Mouse (Mus musculus) intestine, embryonic 16.5 days (tissue): ENCODE measurements at regions not wholly inside any gene's neighbourhood (a gene's known extent, or its start where the extent isn't known, plus 50 kb on each side); places are given as distances from the start of the nearest gene placed in this dataset.
A peak's percentile ranks its signal among the peaks of the same experiment; 100 is the strongest.

ENCODE experiments used
- ATAC-seq: fragments of 200-750 bp; cut with Nextera tagmentation; 2 replicates; pipeline ENCODE4 v1.8.0; 2017; ENCODE audit warnings: moderate TSS enrichment, moderate library complexity
- H3K27ac ChIP-seq: fragments of 300-500 bp; sonication (generic); 2 replicates; pipeline ENCODE4 v1.5.1; 2014; ENCODE audit warnings: mild to moderate bottlenecking, low read length
- H3K27me3 ChIP-seq: fragments of 300-500 bp; sonication (generic); replicated peaks from 2 replicates; pipeline ENCODE4 v1.6.1; 2014; ENCODE audit warnings: low read length, control low read depth, mixed read lengths; ENCODE audit not compliant: control insufficient read depth, insufficient read depth
- H3K36me3 ChIP-seq: fragments of 300-500 bp; sonication (generic); 2 replicates; pipeline ENCODE4 v1.6.1; 2014; ENCODE audit warnings: low read length, control low read depth; ENCODE audit not compliant: control insufficient read depth, insufficient read depth
- H3K4me1 ChIP-seq: fragments of 300-500 bp; sonication (generic); 2 replicates; pipeline ENCODE4 v1.6.1; 2014; ENCODE audit warnings: low read length, control low read depth, mixed read lengths; ENCODE audit not compliant: control insufficient read depth, insufficient read depth
- H3K4me2 ChIP-seq: fragments of 300-500 bp; sonication (generic); 2 replicates; pipeline ENCODE4 v1.6.1; 2014; ENCODE audit warnings: low read depth, low read length, control low read depth
- H3K4me3 ChIP-seq: fragments of 300-500 bp; sonication (generic); 2 replicates; pipeline ENCODE4 v1.5.1; 2014; ENCODE audit warnings: mild to moderate bottlenecking, low read length
- H3K9ac ChIP-seq: fragments of 300-500 bp; sonication (generic); 2 replicates; pipeline ENCODE4 v1.6.1; 2014; ENCODE audit warnings: low read depth, low read length
- H3K9me3 ChIP-seq: fragments of 300-500 bp; sonication (generic); 2 replicates; pipeline ENCODE4 v1.6.1; 2016; ENCODE audit warnings: low read length, control low read depth; ENCODE audit not compliant: control insufficient read depth
- whole genome bisulfite sequencing: fragments of 180-500 bp; shearing (Covaris S2); extraction: QIAGEN DNeasy Blood & Tissue Kit; methylation state at CpG from one replicate; pipeline ENCODE4 v1.1.7; 2014; 5-methylcytosine and 5-hydroxymethylcytosine counted together

DNA sequence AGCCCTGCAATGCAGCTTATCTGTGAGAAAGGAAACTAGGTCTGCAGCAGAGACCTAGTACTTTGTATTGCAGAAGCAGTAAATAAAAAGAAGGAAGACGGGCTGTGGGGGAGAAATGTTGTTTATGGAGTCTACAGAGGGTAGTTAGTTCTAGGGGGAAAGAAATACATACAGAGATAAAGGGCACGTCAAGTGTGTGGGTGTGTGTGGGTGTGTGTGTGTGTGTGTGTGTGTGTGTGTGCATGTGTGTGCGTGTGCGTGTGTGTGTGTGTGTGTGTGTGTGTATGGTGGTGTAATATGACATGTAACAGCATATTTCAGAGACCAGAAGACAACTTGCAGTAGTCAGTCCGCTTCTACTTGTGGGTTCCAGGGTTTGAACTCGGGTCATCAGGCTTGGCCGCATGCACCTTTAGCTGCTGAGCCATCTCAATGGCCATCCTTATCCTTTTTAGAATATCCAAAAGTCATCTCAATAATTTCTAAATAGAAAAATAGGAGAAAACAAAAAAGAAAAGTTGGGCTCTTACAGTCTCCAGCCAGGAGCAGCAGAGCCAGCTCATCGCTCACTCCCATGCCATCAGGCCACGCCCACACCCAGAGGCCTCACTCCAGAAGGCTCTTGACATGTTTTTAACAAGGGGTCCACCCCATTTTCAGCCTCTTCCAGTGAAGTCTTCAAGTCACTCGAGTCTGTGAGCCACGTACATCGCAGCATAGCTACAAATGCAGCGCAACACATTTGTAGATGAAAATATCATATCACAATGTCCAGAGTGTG, 101.5 kb downstream of the Hlx start:
- Histone ChIP-seq H3K9ac (no peak overlapping the region), H3K27ac (no peak overlapping the region), H3K27me3 (no peaks in the 10 kb centered on the region), H3K36me3 (no peaks in the 10 kb centered on the region), H3K4me1 (no peaks in the 10 kb centered on the region), H3K9me3 (no peaks in the 10 kb centered on the region), H3K4me3 (no peak overlapping the region), H3K4me2 (no peak overlapping the region)
- ATAC-seq, result no peak
- 79% methylated on average over 13 of the region's 13 CpGs for WGBS

DNA sequence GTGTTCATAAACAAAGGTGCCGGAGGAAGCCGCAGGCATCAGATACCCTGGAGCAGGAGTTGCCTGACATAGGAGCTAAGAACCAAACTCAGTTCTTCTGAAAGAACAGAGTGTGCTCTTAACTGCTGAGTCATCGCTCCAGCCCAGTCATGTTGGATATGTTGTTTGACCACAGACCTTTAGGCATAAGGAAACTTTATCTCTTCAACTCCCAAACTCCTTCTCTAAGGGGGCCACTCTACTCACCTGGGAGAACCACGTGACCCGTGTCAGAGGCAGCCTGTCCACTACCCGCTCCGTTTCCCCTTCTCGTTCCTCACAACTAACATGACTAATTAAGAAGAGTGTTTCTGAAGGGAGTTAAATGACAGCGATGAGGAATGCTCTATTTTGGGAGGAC, 103.2 kb downstream of the Hlx start:
- no peak overlapping the region for H3K4me2 ChIP-seq
- H3K4me1 ChIP-seq, result no peaks in the 10 kb centered on the region
- H3K9ac ChIP-seq, result no peak overlapping the region
- no peak for ATAC-seq
- WGBS, result 85% methylated on average over 9 of the region's 9 CpGs
- no peak overlapping the region for H3K4me3 ChIP-seq
- no peaks in the 10 kb centered on the region for H3K9me3 ChIP-seq
- H3K27me3 ChIP-seq, result no peaks in the 10 kb centered on the region
- no peaks in the 10 kb centered on the region for H3K36me3 ChIP-seq
- H3K27ac ChIP-seq, result no peak overlapping the region

DNA sequence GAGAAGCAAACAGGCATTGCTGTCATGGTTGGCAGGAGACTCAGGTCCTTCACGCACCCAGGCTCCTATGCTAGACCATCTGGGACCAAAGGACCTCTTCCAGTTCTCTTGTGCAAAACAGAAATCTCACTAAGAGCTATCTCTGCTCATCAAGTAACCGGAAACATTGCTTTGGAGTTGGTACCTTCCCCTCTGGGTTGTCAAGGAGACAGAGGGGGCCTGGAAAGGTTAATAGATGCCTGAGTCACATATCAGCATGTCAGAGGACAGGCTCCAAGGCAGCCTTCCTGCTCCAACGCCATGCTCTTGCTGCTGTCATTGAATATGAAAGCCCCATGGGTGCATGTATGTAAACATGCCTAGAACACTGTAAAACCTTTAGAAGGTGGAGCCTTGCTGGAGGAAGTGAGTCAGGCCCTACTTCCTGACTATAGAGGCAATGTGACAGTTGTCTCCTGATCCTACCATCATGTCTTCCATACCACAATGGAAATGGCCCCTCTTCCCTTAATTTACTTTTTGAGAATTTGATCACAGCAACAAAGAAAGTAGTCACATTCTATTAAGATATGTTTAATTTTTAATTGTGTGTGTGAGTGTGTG, 103.8 kb downstream of the Hlx start:
- Histone ChIP-seq H3K4me1 (no peaks in the 10 kb centered on the region), H3K9me3 (no peaks in the 10 kb centered on the region), H3K4me2 (no peak overlapping the region), H3K4me3 (no peak overlapping the region), H3K27ac (no peak overlapping the region), H3K27me3 (no peaks in the 10 kb centered on the region), H3K36me3 (no peaks in the 10 kb centered on the region), H3K9ac (no peak overlapping the region)
- 74% methylated on average over 3 of the region's 3 CpGs for WGBS
- ATAC-seq, result no peak

GRCm38 (mm10) chr1:184622462-184622861, 110.0 kb downstream of the Hlx start:
- H3K4me3 ChIP-seq, result no peak overlapping the region
- no peak overlapping the region for H3K9ac ChIP-seq
- H3K27ac ChIP-seq, result no peak overlapping the region; the same call in 1 of the 2 replicates
- no peaks in the 10 kb centered on the region for H3K27me3 ChIP-seq
- H3K4me2 ChIP-seq, result no peak overlapping the region
- 0 out of 2 replicates have a peak, but pooled peaks cover 3% of the 10 kb centered on the region for H3K4me1 ChIP-seq
- 62% methylated on average over 3 of the region's 3 CpGs for WGBS
- H3K9me3 ChIP-seq, result no peaks in the 10 kb centered on the region
- no peak for ATAC-seq
- H3K36me3 ChIP-seq, result no peaks in the 10 kb centered on the region

- no peaks in the 10 kb centered on the region for H3K9me3 ChIP-seq
- H3K9ac ChIP-seq, result no peak overlapping the region
- WGBS, result 32% methylated on average over 15 of the region's 15 CpGs
- ATAC-seq, result peak; percentile 58
- no peak overlapping the region for H3K4me2 ChIP-seq
- H3K36me3 ChIP-seq, result no peaks in the 10 kb centered on the region
- no peak overlapping the region for H3K27ac ChIP-seq
- H3K4me1 ChIP-seq, result 0 out of 2 replicates have a peak, but pooled peaks cover 3% of the 10 kb centered on the region
- no peaks in the 10 kb centered on the region for H3K27me3 ChIP-seq
- no peak overlapping the region for H3K4me3 ChIP-seq
Observed at GRCm38 (mm10) chr1:184621950-184622349, 110.5 kb downstream of the Hlx start.

DNA sequence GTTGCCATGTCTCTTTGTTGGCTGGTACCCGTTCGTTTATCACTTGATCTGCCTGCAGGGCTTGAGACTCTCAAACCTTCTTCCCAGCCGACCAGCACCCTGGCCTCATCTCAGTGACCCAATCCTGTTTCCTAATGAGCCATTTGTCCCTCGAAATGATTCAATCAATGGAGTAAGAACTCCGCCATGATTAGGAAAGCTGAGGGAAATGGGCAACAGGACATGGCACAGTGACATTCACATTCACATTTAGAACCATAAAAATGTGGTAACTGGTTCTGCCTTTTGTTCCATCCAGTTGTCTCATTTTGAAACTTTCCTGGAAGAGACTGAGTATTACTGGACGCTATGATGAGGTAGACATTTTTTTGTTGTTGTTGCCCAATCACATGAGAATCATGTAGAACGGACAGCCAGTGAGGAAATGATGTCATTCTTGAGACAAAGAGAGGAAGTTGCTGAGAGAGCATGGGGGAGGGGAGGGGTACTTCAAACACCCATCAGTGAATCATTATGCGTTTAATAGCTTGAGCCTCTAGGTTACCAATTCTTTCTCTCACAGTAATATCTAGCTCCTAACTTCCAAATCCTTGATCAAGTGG, 114.5 kb downstream of the Hlx start:
- Histone ChIP-seq H3K27ac (no peak overlapping the region), H3K27me3 (no peaks in the 10 kb centered on the region), H3K4me3 (no peak overlapping the region), H3K9ac (no peak overlapping the region), H3K4me1 (0 out of 2 replicates have a peak, but pooled peaks cover 3% of the 10 kb centered on the region), H3K36me3 (no peaks in the 10 kb centered on the region), H3K4me2 (no peak overlapping the region), H3K9me3 (no peaks in the 10 kb centered on the region)
- ATAC-seq, result no peak
- 84% methylated on average over 8 of the region's 8 CpGs for WGBS

DNA sequence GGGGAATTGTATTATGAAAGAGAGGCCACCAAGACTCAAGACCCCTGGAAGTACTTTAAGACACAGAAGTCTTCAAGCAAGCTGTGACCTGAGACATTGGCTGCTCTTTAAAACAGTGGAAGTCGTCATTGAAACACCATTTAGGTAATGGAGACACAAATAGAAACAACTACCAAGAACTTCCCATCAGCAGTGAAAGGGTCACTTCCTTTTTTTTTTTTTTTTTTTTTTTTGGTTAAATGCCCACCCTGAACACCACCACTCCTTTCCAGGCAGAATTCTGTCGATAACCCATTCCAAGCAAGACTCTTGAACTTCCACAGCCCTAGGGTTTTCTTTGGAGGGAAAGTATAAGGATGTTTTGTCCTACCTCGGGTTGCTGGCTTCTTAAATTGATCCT, 116.4 kb downstream of the Hlx start:
- WGBS, result 70% methylated on average over 3 of the region's 3 CpGs
- H3K4me1 ChIP-seq, result no peaks in the 10 kb centered on the region
- H3K4me2 ChIP-seq, result no peak overlapping the region
- no peak overlapping the region for H3K27ac ChIP-seq
- H3K27me3 ChIP-seq, result no peaks in the 10 kb centered on the region
- no peak overlapping the region for H3K4me3 ChIP-seq
- no peak for ATAC-seq
- H3K36me3 ChIP-seq, result no peaks in the 10 kb centered on the region
- H3K9me3 ChIP-seq, result no peaks in the 10 kb centered on the region
- H3K9ac ChIP-seq, result no peak overlapping the region

DNA sequence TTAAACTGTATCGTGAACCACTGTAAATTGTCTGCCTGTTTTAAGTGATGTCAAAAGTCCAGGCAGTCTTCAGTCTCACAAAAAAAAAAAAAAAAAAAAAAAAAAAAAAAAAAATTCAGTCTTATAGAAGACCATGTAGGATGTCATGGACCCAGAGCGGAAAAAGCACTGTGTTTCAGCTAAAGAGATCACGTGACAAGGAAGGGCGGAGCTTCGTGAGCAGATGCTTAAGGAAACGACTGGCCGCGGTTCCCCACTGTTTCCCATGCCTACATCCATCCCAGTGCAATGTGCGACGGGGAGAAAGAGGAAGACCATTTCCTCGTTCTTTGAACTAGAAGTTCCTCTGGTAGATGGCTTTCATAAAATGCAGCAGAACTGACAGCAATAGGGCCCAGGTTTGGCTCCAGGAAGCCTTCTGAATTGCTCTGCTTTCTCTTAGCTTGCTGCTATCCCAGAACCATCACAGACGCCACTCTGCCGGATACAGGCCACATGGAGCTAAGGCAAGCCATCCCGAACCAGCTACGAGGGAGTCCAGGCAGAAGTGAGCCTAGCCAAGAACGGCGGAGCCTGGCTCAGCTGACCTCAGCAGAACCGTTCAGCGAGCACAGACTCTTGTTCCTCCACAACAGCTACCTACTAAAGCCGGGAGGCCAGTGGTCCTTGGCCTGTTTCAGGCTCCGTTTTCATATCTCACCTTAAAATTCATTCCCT, 117.6 kb downstream of the Hlx start:
- H3K4me3 ChIP-seq, result no peak overlapping the region
- H3K27me3 ChIP-seq, result no peaks in the 10 kb centered on the region
- WGBS, result 81% methylated on average over 21 of the region's 21 CpGs
- no peaks in the 10 kb centered on the region for H3K4me1 ChIP-seq
- ATAC-seq, result no peak
- no peaks in the 10 kb centered on the region for H3K9me3 ChIP-seq
- H3K36me3 ChIP-seq, result no peaks in the 10 kb centered on the region
- no peak overlapping the region for H3K9ac ChIP-seq
- H3K4me2 ChIP-seq, result no peak overlapping the region
- no peak overlapping the region for H3K27ac ChIP-seq

DNA sequence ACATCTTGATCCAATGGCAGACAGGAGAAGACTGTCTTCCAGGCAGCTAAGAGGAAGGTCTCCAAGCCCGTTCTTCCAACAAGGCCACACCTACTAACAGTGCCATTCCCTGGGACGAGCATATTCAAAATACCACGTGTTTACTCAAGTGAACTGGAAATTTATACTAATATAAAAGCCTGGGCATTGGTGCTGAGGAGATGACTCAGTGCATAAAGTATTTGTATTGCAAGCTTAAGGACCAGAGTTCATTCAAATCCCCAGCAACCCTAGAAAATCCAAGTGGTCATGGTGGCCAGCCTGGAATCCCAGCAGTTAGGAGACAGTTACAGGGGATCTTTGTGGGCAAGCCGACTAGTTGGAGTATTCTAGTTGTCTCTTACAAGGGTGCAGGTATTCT, 119.5 kb downstream of the Hlx start:
- Histone ChIP-seq H3K36me3 (no peaks in the 10 kb centered on the region), H3K4me1 (no peaks in the 10 kb centered on the region), H3K27me3 (no peaks in the 10 kb centered on the region), H3K9ac (no peak overlapping the region), H3K4me2 (no peak overlapping the region), H3K27ac (no peak overlapping the region), H3K4me3 (no peak overlapping the region), H3K9me3 (no peaks in the 10 kb centered on the region)
- ATAC-seq, result no peak
- WGBS, result 62% methylated on average over 4 of the region's 4 CpGs
